Mouse (Mus musculus): ENCODE data around the gene Wdr18. TPM values are rescaled to one million over a fixed set of nuclear protein-coding genes. Genes with fewer than 3 reads are reported as not detected.

Gene Wdr18
- total RNA-seq, 2 experiments from 2014 or later, result 44.2 to 46.3 TPM

- intact Hi-C loops (cut with DNase I), result no loop called here
- no peak for DNase-seq (ENCODE audit: low spot score in 2 of 2)
Measured at GRCm38 (mm10) chr10:79971183-79971497, 11.2 kb downstream of the Wdr18 start.

GRCm38 (mm10) chr10:79972831-79973230, 12.9 kb downstream of the Wdr18 start:
- intact Hi-C loops (cut with DNase I), result no loop called here
- DNase-seq (ENCODE audit: low spot score in 2 of 2), result no peak

- DNase-seq (ENCODE audit: low spot score in 2 of 2), result no peak
- intact Hi-C loops (cut with DNase I), result no loop called here
Measured at GRCm38 (mm10) chr10:79974087-79974486, 14.1 kb downstream of the Wdr18 start.

- no peak for DNase-seq (ENCODE audit: low spot score in 2 of 2)
- intact Hi-C loops (cut with DNase I), result no loop called here
Measured at GRCm38 (mm10) chr10:79974668-79975067, 14.7 kb downstream of the Wdr18 start.

- no peak for DNase-seq (ENCODE audit: low spot score in 2 of 2)
- intact Hi-C loops (cut with DNase I), result no loop called here
Measured at GRCm38 (mm10) chr10:79976071-79976721, 16.2 kb downstream of the Wdr18 start.

- intact Hi-C loops (cut with DNase I), result no loop called here
- DNase-seq (ENCODE audit: low spot score in 2 of 2), result no peak
Measured at GRCm38 (mm10) chr10:79976722-79977107, 16.8 kb downstream of the Wdr18 start.

- intact Hi-C loops (cut with DNase I), result no loop called here
- no peak for DNase-seq (ENCODE audit: low spot score in 2 of 2)
Measured at GRCm38 (mm10) chr10:79977324-79977723, 17.4 kb downstream of the Wdr18 start.

GRCm38 (mm10) chr10:79978061-79978460, 18.1 kb downstream of the Wdr18 start:
- intact Hi-C loops (cut with DNase I), result no loop called here
- DNase-seq (ENCODE audit: low spot score in 2 of 2), result no peak

- intact Hi-C loops (cut with DNase I), result no loop called here
Measured at GRCm38 (mm10) chr10:79979401-79980155, 19.6 kb downstream of the Wdr18 start.

GRCm38 (mm10) chr10:79983205-79983604, 23.3 kb downstream of the Wdr18 start:
- no peak for DNase-seq (ENCODE audit: low spot score in 2 of 2)
- intact Hi-C loops (cut with DNase I), result loop anchor here (2.0 kb wide), 1 partner anchor 22 kb away; the partner anchor contains the start of gene Wdr18

More at GRCm38 (mm10) chr10:79979401-79980155, 19.6 kb downstream of the Wdr18 start:
- DNase-seq (ENCODE audit: low spot score in 2 of 2), result no peak

GRCm38 (mm10) chr10:79983670-79984069, 23.7 kb downstream of the Wdr18 start:
- intact Hi-C loops (cut with DNase I), result loop anchor here (1.0 to 2.0 kb wide), 4 partner anchors 23 to 159 kb away; partner anchors contain the start of genes Polr2e, Stk11 and Wdr18
- peak; percentile 65 to 66 for DNase-seq (ENCODE audit: low spot score in 2 of 2)

- DNase-seq (ENCODE audit: low spot score in 2 of 2), result peak; percentile 86 to 89
- intact Hi-C loops (cut with DNase I), result loop anchor here (1.0 to 2.0 kb wide), 3 partner anchors 54 to 158 kb away; partner anchors contain the start of genes Polr2e and Stk11
Measured at GRCm38 (mm10) chr10:79984195-79984816, 24.4 kb downstream of the Wdr18 start, which contains the start of gene Tmem259. TSS of gene Tmem259 (minus strand) at chr10:79984330.

- intact Hi-C loops (cut with DNase I), result loop anchor here (1.0 to 2.0 kb wide), 3 partner anchors 54 to 157 kb away; partner anchors contain the start of genes Polr2e and Stk11
Measured at GRCm38 (mm10) chr10:79984871-79985270, 24.9 kb downstream of the Wdr18 start.

GRCm38 (mm10) chr10:79985334-79986231, 25.6 kb downstream of the Wdr18 start:
- intact Hi-C loops (cut with DNase I), result loop anchor here (2.0 kb wide), 2 partner anchors 53 to 129 kb away; partner anchors contain the start of genes Polr2e and Stk11
- DNase-seq (ENCODE audit: low spot score in 2 of 2), result peak; percentile 74 to 75

More at GRCm38 (mm10) chr10:79984871-79985270, 24.9 kb downstream of the Wdr18 start:
- DNase-seq (ENCODE audit: low spot score in 2 of 2), result peak; percentile 94 to 96

GRCm38 (mm10) chr10:79986232-79986878, 26.4 kb downstream of the Wdr18 start:
- DNase-seq (ENCODE audit: low spot score in 2 of 2), result no peak
- intact Hi-C loops (cut with DNase I), result no loop called here

GRCm38 (mm10) chr10:79986963-79987362, 27.0 kb downstream of the Wdr18 start:
- intact Hi-C loops (cut with DNase I), result no loop called here
- peak; percentile 74 to 75 for DNase-seq (ENCODE audit: low spot score in 2 of 2)

- intact Hi-C loops (cut with DNase I), result no loop called here
- DNase-seq (ENCODE audit: low spot score in 2 of 2), result no peak
Measured at GRCm38 (mm10) chr10:79987771-79988505, 28.0 kb downstream of the Wdr18 start.

Data from left cerebral cortex, postnatal 36 days (tissue).